Mouse (Mus musculus) liver, postnatal 0 days (tissue): ENCODE data around the gene Dnajb13.

Source experiments
- CTCF ChIP-seq: sonication (generic); IDR thresholded peaks from 2 replicates; pipeline ENCODE4 v1.5.1; 2016; ENCODE audit warnings: antibody characterized with exemption, low read depth
- EP300 ChIP-seq: IDR thresholded peaks from 2 replicates; pipeline ENCODE4 v1.6.1; 2016; ENCODE audit warnings: antibody characterized with exemption, low read depth, mild to moderate bottlenecking

DNA sequence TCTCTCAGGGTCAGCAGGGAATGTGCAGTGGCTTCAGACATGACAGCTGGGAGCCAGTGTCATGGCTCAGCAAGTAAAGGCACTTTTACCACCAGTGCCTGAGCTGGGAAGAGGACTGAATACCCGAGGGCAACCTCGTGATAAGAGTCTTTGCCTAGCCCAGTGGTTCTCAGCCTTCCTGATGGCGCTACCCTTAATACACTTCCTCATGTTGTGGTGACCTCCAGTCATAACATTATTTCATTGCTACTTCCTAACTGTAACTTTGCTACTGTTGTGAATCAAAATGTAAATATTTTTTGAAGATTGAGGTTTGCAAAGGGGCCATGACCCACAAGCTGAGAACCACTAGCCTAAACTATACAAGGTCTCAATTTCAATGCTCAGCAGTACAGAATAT is 6.1 kb downstream of the Dnajb13 start:
- TF ChIP-seq CTCF (no peak), EP300 (no peak)
